Mouse (Mus musculus) left cerebral cortex, postnatal 14 days (tissue): Measurements from ENCODE around the gene A730049H05Rik. TPM values are rescaled to one million over a fixed set of nuclear protein-coding genes. Genes with fewer than 3 reads are reported as not detected.

Experiments
- DNase-seq, 2 experiments: peaks; one replicate each; pipeline ENCODE4 v3.0.0; 2021 to 2022; ENCODE audit warnings: low spot score in 2 of 2, mixed read lengths in 1 of 2
- intact Hi-C: fragments of 180-260 bp; cut with DNase I; formaldehyde crosslinking; loops from one replicate; pipeline ENCODE4 v1.15.1; 2025
- long read RNA-seq, 2 experiments: library from polyadenylated mRNA; stranded (forward); transcript quantifications; one replicate each; pipeline ENCODE4 v2.0.0; 2021
- total RNA-seq, 2 experiments: library from RNA; stranded (reverse); gene quantifications; 2 replicates each; pipeline ENCODE4 v1.2.3; 2021

Gene A730049H05Rik
- total RNA-seq: not detected
- long read RNA-seq, experiment 1: 0 reads
- long read RNA-seq, experiment 2: 0 reads

DNA sequence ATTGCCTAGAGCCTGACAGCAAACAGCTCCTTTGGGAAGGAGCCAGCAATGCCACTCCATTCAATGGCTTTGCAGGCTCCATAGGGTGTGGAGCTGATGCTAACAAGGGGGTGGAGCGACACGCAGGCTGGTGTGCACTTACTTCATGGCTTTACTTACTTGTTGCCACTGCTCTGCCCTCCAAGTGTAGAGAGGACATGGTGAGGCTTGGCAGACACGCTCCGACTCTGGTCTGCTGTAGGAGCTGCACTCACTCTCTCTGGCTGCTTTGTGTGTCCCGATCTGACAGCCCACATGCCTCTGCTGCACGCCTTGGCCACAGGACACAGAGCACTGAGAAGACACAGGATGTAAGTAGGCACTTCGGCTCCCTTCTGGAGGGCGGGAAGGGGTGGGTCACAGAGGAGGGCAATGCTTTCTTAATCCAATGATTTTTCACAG, at the start of gene A730049H05Rik:
Gene A730049H05Rik, plus strand, starts transcription at position 168 of the 441 bp plus-strand sequence.
- no peak for DNase-seq
- intact Hi-C loops: no loop called here

DNA sequence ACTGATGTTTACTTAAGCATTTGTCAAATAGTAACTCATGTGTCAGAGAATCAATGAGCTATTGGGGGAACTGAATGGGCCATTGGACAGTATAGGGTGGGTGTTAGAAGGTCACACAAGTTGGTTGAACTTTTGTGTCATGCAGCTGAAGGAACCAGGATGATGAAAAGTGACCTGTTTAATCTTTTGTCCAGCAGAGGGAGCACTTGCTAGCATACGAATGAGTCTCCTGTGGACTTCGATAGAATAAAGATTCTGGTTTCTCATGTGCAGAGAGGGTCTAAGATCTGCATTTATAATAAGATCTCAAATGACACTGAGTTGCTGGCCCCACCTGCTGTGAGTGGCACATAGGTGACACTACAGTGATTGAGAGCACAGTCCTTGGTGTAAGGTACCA, 39.9 kb upstream of the A730049H05Rik start:
- intact Hi-C loops: no loop called here
- peak; percentile 69 to 74 for DNase-seq

DNA sequence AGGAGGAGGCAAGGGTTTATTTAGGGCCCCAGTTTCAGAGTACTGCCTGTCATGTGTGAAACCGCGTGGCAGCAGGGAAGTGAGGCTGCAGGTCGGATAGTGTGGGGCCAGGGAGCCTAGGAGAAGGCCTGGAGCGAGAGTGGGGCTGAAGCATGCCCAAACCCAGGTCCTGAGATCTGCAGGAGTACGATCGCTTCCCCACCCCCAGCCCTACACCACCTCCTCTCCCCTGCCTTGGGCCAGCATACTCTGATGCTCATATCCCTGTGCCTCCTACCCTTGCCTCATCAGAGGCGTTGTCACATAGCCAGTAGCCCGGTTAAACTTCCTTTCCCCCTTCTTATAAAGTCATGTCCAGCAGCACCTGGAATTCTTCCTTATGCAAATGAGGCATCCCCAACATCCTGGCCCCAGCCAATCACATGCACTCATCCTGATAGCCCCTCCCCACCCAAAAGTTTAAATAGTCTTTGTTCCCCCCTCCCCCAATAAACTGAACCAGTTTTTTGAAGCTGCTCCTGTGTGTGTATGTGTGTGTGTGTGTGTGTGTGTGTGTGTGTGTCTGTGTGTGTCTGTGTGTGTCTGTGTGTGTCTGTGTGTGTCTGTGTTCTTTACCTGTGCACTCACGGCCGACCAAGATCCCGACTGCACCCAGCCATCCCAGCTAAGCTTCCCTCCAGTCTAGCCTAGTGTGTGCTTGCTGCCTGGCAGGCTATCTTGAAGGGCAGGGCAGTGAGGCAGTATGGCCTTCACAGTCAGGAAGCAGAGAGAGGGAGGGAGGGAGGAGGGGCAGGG, 36.9 kb upstream of the A730049H05Rik start:
- no peak for DNase-seq
- intact Hi-C loops: no loop called here

DNA sequence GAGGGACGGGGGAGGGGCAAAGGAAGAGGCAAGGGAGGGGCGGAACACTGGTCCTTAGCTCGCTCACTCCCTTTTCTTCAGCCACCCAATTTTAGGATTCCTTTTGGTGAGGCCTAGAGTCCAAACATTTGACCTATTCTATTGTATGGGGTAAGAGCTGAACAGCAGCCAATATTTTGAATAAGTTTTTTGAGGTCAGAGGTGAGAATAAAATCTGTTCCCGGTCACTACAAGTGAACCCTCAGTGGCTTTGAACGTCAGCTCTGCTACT, 36.4 kb upstream of the A730049H05Rik start:
- intact Hi-C loops: loop anchor here (10.0 kb wide), 2 partner anchors 975 to 1685 kb away; no protein-coding TSS in a partner anchor
- DNase-seq: no peak

DNA sequence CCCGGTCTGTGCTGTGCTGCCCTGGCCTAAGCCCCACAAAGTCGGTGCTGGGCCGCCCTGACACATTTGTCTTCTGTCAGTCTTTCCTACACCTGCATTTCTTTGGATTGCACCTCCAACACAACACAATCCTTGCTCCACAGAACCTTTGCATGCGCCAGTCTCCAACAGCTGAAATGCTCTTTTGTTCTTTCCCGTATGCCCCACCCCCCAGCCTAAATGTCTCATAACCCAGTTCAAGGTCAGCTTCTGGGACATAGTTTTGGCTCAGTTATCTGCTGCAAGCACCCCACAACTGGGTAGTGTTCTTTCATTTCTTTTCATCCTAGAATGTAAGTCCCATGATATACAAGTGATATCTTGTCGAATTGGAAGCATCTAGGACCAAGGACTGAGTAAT, 34.8 kb upstream of the A730049H05Rik start:
- intact Hi-C loops: loop anchor here (10.0 kb wide), 2 partner anchors 973 to 1683 kb away; no protein-coding TSS in a partner anchor
- no peak for DNase-seq

DNA sequence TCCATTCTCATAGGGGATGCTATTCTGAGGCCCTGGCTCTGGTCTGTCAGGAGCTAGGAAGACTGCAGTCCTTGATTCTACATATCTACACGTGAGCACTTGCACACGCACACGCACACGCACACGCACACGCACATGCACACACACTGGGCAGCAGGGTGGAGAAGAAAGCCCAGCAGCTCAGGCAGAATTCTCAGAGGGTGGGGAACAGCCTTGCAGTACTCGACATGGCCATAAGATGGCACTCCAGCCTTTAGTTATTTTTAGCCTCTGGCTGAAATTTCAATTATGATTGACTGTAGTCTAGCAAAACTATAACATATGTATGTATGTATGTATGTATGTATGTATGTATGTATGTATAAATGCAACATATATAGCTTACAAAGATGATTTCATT, 31.5 kb upstream of the A730049H05Rik start:
- intact Hi-C loops: loop anchor here (5.0 to 10.0 kb wide), 3 partner anchors 943 to 1680 kb away; no protein-coding TSS in a partner anchor
- peak; percentile 75 to 82 for DNase-seq

DNA sequence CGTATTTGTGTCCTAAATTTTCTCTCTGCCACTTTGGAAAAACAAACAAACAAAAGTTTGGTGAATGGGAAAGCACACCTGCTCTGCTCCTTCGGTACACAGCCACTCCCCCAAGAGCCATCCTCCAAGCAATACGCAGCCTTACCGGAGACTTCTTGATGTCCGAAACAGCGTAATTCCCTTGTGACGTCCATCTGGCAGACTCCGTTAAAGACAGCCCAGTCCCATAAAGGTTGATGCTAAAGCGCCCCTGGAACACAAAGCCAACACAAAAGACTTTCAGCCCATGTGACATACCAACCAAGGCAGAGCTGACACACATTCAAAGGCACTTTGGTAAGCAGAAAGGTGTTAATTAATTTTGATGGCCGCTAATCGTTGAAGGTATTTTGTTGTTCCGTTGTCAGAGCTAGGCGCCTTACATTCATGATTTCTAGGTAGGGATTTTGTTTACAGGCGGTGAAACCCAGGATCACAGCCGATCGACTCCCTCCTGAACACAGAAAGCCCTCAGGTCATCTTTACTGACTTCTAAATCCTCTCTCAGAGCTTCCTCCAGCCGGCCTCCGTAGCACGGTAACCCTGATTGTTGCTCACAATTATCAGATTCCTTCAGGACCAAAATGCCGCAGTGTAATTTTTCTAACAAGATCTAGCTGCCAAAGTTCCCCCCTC, 29.4 kb upstream of the A730049H05Rik start:
- no peak for DNase-seq
- intact Hi-C loops: loop anchor here (1.0 to 10.0 kb wide), 6 partner anchors 156 to 1678 kb away; partner anchors contain the start of gene Adamts9

DNA sequence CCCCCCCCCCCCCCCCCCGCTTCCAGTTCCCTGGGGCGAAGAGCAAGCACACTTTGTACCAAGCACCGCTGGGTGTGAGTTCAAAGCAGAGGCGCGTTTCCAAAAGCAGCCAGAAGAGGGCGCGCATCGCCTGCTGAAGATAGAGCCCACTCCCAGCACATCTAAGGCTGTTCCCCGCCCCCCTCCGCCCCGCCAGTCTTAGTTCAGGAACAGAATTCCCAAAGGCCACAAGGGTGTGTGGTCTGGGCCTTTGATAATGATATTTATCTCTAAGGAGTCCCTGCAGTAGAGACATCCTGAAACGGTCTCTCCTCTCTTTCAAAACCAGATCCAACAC, 28.9 kb upstream of the A730049H05Rik start:
- peak; percentile 94 to 96 for DNase-seq
- intact Hi-C loops: loop anchor here (1.0 to 10.0 kb wide), 6 partner anchors 155 to 1677 kb away; partner anchors contain the start of gene Adamts9

DNA sequence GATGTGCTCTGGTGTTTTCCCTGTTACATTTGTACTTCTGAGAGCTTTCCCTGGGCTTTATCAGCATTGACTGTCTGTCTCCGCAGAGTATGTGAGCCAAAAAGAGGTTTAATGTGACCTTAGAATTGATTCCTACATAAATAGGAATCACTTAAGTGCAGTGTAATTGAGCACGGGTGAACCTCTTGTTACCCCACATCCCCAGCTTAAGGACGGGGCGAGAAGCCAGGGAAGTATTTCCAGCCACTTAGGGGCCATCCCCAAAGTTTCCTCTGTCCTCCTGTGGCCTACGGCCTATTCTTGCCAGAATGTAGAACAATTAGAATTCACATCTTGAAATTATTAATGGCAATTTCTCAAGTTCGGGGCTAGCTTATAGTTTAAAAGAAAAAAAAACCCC, 22.5 kb upstream of the A730049H05Rik start:
- intact Hi-C loops: no loop called here
- DNase-seq: no peak

DNA sequence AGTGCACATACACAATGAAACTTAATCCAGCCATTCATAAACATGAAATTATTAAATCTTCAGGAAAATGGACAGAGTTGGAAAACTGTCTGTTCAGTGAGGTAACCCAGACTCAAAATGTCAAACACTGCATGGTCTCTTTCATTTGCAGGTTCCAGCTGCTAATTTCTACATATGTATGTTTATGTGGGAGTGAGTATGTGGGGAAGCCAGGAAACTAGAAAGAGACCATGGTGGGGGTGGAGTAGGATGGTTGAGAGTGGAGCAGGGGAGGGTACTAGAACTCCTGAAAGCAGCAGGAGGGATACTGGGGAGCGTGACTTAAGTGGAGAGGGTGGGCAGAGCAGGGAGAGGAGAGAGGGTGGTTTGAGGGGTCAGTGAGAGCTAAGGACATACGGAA, 14.8 kb upstream of the A730049H05Rik start:
- no peak for DNase-seq
- intact Hi-C loops: no loop called here

DNA sequence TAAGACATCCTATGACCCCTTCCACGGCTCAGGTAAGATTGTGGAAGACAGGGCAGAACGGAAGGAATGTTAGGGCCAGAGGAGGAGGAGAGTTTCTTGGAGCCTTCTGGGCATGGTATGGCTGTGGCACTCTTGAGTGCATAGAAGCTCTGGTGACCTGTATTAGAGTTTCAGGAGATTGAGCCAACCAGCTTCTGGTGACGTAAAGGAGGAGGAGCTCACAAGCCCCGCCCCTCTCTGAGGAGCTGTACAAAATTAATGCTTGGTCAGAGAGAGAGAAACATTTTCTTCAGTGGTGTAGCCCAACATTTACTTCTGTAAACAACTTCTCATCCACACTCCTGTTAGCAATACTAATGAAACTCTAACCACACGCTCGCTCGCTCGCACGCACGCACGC, 13.9 kb upstream of the A730049H05Rik start:
- DNase-seq: no peak
- intact Hi-C loops: no loop called here

DNA sequence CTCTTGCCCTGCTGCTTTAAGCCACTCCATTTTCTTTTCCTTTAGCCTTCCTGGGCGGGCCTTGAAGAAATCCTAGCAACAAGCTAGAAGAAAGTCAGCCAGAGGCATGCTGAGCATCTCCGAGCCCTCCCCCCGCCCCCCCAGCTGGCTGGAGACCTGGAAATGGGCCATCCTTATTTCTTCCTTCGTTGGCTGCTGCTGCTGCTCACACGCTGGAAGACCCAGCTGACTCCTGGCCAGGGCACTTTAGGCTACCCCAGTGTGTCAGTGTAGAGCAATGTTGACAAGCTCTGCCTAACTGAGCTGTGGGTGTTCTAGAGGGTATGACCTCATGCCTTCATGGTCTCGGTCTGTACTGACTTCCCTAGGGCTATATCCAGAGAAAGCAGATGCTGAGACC, 13.1 kb upstream of the A730049H05Rik start:
- intact Hi-C loops: no loop called here
- DNase-seq: peak in 1 of 2 experiments; percentile 44

DNA sequence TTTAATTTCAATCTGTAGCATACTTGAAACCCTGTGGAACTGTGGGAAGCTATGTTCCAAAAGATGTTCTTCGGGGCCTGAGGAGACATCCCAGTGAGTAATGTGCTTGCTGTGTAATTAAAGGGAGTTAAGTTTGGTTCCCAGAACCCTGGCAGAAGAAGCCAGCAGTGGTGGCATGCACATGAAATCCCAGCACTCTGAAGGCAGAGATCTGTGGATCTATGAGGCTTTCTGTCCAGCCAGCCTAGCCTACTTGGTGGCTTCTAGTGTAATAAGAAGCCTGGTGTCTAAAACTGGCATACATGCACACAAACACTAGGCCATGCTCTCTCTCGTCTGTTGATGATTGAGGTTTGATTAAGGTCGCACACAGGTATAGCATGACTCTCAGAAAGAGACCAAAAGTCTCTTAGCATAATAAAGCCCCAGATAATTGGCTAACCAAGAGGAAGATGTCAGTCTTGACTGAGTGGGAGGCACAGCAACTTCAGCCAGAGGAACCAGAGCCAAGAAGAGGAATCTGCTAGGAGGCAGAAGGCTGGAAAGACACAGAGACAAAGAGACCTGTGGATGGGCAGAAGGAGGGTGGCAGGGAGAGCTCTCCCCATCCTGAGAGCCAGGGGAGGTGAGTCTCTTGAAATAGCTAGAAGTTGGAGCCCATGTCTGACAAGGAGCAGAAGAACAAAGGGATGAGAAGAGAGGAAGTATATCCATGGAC, 11.9 kb upstream of the A730049H05Rik start:
- DNase-seq: no peak
- intact Hi-C loops: no loop called here

DNA sequence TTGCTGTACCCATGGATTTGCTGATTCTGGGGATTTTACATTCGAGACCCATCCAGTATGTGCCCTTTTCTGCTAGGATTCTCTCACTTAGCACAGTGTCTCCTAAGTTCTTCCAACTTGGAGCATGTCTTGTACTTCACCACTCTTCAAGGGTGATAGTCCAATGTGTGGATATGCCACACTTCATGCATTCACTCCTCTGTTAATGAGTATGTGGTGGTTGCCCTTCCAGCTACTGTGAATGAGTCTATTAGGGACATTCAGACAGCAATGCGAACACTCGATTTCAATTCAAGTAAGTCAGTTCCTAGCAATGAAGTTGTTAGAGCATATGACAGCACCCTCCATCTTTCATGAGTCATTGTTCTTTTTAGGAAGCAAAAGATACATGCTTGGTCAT, 6.5 kb upstream of the A730049H05Rik start:
- intact Hi-C loops: no loop called here
- no peak for DNase-seq

DNA sequence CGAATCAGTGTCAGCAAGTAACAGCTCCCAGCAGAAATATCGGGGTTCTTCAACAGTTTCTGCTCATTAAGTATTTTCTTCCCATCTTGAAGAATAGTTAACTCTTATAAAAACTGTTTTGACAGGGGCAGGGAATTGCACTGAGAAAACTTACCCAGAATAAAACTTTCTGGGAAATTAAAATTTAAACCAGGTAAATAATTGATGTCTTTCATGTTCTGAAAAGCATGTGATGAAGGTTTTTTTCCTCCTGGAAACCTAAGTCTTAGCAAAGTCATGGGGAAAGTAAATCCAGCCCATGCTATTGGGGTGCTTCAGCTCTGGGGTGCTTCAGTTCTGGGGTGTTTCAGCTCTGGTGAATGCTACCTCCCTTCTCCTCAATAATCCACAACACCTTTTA, 5.7 kb upstream of the A730049H05Rik start:
- DNase-seq: no peak
- intact Hi-C loops: no loop called here

DNA sequence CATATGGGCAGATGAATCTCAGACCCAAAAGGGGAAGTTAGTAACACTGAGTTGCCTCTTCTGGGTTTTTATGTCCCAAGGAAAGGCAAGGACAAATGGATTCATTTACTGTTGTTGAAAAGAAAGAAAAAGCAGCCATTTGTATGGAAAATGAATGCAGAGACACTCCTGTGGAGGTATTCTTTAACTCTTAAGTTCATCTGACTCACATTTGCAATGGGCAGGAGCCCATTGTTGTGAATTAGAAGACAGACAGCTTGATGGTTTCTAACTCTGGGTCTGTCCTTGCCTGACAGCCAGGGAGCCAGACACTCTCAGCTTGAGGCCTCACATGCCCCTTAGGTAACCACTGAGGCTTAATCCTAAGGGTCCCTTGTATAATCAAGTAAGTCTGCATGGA, 4.7 kb upstream of the A730049H05Rik start:
- DNase-seq: no peak
- intact Hi-C loops: no loop called here

DNA sequence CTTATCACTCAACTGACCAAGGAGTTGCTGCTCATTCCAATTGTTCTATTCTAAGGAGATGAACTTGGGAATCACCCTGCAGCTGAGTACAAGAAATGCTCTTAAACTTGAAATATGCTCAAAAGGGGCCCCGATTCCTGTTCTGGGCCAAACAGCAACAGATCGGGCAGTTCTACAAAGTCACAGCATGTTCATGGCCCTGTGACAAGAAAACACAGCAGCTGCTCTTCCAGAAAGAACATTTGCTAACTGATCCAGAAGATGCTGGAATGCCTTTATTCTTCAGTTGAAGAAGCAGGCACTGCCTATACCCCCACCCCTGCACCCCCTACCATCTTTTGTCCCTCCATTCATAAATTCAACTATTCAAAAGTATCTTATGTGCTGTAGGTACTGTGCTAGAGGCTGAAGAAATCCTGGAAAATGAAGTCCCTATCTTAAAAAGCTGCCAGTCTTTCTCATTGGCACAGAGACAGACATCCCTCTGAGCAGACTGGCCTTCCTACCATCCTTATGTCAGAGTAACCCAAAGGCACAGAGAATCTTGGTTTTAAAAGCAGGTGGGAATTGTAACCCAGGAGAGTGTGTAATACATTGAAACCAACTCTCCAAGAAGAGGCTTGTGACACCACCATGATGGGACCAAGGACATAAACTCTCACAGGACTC, 3.4 kb upstream of the A730049H05Rik start:
- peak in 1 of 2 experiments; percentile 45 for DNase-seq
- intact Hi-C loops: no loop called here

DNA sequence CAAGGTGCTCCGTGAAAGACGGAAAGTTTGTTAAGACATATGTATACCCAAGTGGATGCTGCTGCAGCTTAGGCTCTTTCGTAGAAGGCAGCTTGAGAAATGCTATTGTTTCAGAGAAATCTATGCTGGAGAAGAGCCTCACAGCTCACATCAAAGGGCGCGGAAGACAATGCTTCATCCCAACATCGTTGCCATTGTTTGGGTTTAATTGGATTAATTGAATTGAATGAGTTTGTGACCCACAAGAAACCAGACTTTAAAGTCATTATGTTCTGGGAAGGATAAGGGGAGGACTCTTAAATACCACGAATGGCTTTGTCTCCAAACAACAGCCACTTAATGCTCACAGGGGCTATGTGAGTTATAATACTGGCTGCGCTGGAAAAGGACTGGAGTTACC, 1.4 kb downstream of the A730049H05Rik start:
- intact Hi-C loops: no loop called here
- DNase-seq: no peak

DNA sequence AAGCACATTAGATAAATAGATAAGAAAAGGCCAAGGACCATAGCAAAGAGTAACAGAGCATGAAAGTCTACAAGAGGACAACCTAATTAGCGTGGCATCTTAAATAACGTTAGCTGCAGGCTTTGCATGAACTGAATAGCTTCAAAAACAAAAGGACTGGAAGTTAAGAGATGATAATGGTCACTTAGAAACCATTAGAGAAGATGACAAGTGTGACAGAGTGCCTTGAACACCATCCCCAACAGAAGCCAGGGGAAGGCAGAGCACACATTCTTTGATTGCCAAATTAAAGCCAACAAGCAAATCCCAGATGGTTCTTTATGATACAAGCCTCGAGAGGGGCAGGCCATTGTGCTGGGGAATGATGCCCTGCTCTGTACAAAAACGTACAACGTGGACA, 5.3 kb downstream of the A730049H05Rik start:
- intact Hi-C loops: no loop called here
- DNase-seq: no peak

DNA sequence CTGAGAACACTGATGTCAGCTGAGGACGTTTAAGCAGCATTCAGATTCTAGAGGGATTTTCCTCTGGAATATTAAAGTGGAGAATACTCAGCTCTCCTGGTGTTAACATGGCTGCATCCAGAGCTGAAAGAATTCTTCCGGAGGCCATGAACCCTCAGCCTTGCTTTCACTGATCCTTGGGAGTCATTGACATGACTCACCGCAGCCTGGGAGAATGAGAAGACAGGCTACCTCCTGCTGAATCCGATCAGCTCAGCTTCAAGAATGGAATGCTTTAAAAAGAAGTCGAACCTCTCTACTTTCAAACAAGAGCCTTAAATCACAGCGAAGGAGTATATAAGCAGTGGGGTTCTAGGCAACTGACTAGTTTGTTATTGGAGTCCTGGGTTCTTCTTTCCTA, 5.7 kb downstream of the A730049H05Rik start:
- DNase-seq: no peak
- intact Hi-C loops: no loop called here
